Mouse (Mus musculus): Measurements from ENCODE around the gene Tmsb15l.
"Not testable (repeated sequence)": the region's sequence is repeated elsewhere in the genome, so short reads cannot be mapped to it uniquely, and the experiment has no call there.

The Tmsb15l gene

DNA sequence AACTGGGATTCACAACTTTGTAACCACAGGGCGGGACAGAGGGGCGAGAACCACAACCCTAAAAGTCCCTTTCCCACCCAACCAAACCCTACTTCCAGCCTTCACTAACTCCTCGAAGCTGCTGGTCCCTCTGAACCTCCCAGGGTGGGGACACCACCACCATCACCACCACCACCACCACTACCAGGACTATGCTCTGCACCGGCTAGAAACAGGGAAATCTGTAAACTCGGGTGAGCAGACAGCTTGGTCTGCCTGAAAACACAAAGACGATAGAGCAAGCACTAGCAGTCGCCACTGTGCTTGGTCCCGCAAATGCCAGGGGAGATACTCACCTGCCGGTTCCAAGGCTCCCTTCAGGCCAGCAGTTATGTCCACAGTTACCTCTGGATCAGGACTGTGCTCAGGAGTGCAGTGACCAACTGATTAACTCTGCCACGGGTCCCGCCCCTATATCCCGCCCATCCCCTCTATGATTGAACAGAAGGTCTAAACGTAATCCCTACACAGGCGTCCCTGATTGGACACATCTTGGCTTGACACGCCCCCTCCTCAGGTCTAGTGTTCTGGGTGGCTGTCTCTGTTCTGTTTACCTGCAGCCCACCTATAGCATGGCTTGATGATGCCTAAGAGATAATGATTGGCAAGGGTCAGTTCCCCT is at the start of gene Tmsb15l, which contains the start of gene Tmsb15b1:
TSS of gene Tmsb15l (minus strand) at position 446 of the 661 bp plus-strand sequence.
TSS of gene Tmsb15b1 (minus strand) at position 451 of the 661 bp plus-strand sequence.
- DNase-seq (ENCODE audit: low spot score) = peak; percentile 19

DNA sequence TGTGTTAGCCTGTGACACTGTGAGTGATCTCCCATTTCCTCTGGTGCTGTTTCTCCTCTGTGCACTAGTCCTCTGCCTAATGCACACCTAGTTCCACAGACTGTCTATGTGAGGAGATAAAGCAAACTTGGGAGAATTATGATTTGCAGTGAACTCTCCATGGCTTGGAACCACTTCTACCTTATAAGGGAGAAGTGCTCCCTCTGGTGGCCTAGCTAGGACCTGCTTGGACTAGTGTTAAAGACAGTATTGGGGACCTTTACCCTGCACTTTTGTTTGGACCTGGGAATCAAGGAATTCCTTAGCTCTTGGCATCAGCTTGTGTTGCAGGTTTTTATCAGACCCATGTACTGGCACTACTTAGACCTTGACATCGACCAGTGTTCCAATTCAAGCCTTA is 42.6 kb upstream of the Tmsb15l start:
- DNase-seq (ENCODE audit: low spot score) = peak; percentile 35

DNA sequence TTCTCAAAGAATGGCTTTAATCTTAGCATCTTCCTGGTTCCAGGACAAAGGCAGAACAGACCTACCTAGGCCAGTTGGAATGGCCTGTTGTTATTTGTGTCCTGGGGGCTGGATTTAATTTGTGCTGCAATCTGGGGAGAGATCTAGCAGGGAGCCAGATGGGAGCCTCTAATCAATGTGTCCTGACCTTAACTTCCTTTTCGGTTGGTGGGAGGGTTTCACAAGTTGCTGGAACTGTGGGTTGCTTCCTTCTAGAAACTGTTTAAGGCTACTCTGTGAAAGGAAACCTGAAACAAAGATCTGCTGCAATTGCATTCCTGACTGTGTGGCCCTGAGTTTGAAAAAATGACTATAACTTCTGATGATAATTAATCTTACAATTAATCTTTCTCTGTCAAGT is 41.0 kb upstream of the Tmsb15l start:
- no peak for DNase-seq (ENCODE audit: low spot score)

DNA sequence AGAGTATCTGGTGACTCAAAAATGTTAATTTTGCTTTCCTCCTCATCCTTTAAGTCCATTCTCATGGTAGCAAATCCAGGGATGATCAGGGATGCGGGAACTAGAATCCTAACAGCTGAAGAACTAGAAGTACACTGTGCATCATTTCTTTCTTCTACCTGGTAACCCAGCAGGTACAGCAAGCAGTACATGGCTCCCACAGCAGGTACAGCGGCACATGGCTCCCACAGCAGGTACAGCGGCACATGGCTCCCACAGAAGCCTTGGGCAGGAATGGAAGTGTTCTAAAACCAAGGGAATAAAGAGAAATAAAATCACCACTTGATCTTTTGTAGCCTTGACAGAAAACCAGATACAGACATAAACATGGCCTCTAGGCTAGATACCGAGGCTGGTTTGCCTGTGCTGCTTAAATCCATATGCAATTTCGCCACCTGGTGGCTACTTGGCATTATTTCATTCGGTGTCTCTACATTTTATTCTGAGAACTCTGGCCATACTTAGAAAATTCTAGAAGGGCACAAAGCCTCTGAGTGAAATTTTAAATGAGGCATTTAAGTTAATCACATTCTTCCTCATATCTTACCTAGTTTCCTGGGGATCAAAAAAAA is 38.5 kb upstream of the Tmsb15l start:
- DNase-seq (ENCODE audit: low spot score) = no peak

GRCm38 (mm10) chrX:136996256-136996655 is 19.6 kb upstream of the Tmsb15l start:
- no peak for DNase-seq (ENCODE audit: low spot score)

GRCm38 (mm10) chrX:136993641-136994040 is 17.0 kb upstream of the Tmsb15l start:
- no peak for DNase-seq (ENCODE audit: low spot score)

DNA sequence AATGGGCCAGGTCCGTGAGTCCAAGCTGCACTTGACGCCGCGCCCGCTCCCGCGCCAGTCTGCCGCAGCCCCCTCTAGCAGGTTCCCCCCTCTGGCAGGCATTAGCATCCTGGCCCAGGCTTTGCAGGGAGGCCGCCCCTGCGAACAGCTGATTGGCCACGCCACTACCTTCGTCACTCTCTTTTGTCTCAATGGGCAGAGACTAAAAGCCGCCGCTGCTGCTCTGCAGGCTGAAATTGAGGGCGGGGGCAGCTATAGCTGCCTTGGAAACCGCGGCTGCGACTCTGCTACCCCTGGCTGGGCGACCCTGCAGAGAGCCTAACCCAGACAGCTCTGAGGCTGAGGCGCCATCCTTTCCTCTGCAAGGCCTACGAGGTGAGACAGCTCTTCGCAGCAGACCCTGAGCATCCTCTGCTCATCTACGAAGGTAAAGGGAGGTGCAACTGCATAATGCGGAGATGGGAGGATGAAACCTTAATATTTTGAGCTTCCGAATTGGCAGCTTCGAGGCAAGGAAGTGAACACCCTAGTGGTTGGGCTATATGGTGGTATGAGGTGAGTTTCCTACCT is 16.4 kb upstream of the Tmsb15l start, which contains the start of gene Zcchc18:
TSS of gene Zcchc18 (plus strand) at position 178 of the 570 bp plus-strand sequence.
- DNase-seq (ENCODE audit: low spot score) = peak; percentile 46

- no peak for DNase-seq (ENCODE audit: low spot score)
Observed at GRCm38 (mm10) chrX:136992191-136992965, 15.7 kb upstream of the Tmsb15l start.

- DNase-seq (ENCODE audit: low spot score) = no peak
Observed at GRCm38 (mm10) chrX:136991274-136991673, 14.6 kb upstream of the Tmsb15l start.

GRCm38 (mm10) chrX:136986039-136986438 is 9.4 kb upstream of the Tmsb15l start:
- DNase-seq (ENCODE audit: low spot score) = no peak

DNA sequence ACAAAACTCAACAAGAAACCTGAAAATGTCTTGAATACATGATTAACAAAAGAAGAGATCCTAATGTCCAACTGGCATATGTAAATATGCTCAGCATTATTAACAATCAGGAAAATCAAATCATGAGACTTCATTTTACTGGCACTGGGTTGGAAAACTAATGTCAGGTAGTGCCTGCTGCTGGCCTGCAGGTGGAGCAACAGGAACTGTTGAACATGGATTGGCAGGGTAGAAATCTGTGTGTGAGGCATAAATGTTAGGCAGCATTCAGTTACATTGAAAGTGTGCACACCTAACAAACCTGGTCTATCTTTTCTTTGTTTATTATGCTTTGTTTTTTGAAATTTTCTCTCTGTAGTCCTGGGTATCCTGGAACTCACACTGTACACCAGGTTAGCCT is 1.9 kb upstream of the Tmsb15l start:
- no peak for DNase-seq (ENCODE audit: low spot score)

GRCm38 (mm10) chrX:136975397-136975796 is 1.3 kb downstream of the Tmsb15l start, which contains the start of gene Tmsb15b2:
TSS of gene Tmsb15b2 (minus strand) at chrX:136975497.
- not testable (repeated sequence) for DNase-seq (ENCODE audit: low spot score)

GRCm38 (mm10) chrX:136959688-136960087 is 17.0 kb downstream of the Tmsb15l start:
- DNase-seq (ENCODE audit: low spot score) = no peak

- DNase-seq (ENCODE audit: low spot score) = not testable (repeated sequence)
Observed at GRCm38 (mm10) chrX:136958300-136958699, 18.4 kb downstream of the Tmsb15l start.

DNA sequence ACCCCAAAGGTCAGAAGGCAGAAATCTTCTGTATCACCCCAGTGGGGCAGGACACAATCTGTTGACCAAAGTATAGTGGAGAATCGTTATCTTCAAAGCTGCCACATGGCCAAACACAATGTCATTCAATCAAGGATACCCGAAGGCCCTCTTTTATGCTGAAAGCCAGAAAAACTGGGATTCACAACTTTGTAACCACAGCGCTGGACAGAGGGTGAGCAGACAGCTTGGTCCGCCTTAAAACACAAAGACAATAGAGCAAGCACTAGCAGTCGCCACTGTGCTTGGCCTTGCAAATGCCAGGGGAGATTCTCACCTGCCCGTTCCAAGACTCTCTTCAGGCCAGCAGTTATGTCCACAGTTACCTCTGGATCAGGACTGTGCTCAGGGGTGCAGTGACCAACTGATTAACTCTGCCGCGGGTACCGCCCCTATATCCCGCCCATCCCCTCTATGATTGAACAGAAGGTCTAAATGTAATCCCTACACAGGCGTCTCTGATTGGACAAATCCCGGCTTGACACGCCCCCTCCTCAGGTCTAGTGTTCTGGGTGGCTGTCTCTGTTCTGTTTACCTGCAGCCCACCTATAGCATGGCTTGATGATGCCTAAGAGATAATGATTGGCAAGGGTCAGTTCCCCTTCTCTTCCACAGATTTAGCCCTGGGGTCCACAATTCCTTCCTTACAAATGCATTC is 18.9 kb downstream of the Tmsb15l start:
- DNase-seq (ENCODE audit: low spot score) = peak; percentile 67

GRCm38 (mm10) chrX:136937985-136938384 is 38.7 kb downstream of the Tmsb15l start:
- DNase-seq (ENCODE audit: low spot score) = no peak

- no peak for DNase-seq (ENCODE audit: low spot score)
Observed at GRCm38 (mm10) chrX:136927031-136927430, 49.6 kb downstream of the Tmsb15l start, which contains the start of gene H2bfm. TSS of gene H2bfm (plus strand) at chrX:136927325.

DNA sequence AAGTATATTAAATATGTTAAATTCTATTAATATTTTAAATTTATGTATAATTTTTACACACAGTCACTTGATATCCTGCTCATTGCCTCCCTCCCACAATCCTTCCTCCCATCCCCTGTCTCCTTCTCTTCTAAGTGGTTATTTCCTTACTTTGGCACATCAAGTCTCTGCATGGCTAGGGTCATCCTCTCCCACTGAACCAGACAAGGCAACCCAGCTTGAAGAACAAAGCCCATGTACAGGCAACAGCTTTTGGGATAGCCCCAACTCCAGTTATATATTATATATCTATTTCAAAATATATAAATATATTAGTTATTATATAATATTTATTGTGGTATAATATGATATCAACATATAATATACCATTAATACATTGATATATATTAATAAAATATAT is 50.8 kb downstream of the Tmsb15l start:
- DNase-seq (ENCODE audit: low spot score) = no peak

Measured in ovary, postnatal 36 days (tissue).